Mouse (Mus musculus): Measurements from ENCODE around the gene Mdp1.

- TF ChIP-seq CTCF (IDR thresholded peaks at IDR 0.05; ENCODE audit: borderline replicate concordance, control insufficient read depth, extremely low read depth, insufficient read depth, low read length, poor library complexity) = no peak
- TF ChIP-seq POLR2A (IDR thresholded peaks at IDR 0.05; ENCODE audit: control insufficient read depth, extremely low read depth, insufficient read depth, low read length, poor library complexity) = no peak
Observed at GRCm38 (mm10) chr14:55658011-55658410, 2.3 kb downstream of the Mdp1 start.

Data from thymus, adult 2 months (tissue).